Mouse (Mus musculus) midbrain, embryonic 14.5 days (tissue): ENCODE results near the gene Acoxl. TPM values are rescaled to one million over a fixed set of nuclear protein-coding genes. Genes with fewer than 3 reads are reported as not detected.

Experiments used
- ATAC-seq: fragments of 200-750 bp; cut with Nextera tagmentation; 2 replicates; pipeline ENCODE4 v1.8.0; 2017; ENCODE audit warnings: moderate number of reproducible peaks, moderate library complexity; ENCODE audit not compliant: low FRiP score, low TSS enrichment
- DNase-seq: peaks from one replicate; pipeline ENCODE4 v3.0.0-alpha.2; 2015
- H3K27ac ChIP-seq: fragments of 300-500 bp; sonication (generic); replicated peaks from 2 replicates; pipeline ENCODE4 v1.5.1; 2014; ENCODE audit warnings: mild to moderate bottlenecking, low read depth, low read length, moderate library complexity
- H3K27me3 ChIP-seq: fragments of 300-500 bp; sonication (generic); 2 replicates; pipeline ENCODE4 v1.6.1; 2014; ENCODE audit warnings: low read length, control low read depth, mixed read lengths; ENCODE audit not compliant: control insufficient read depth, insufficient read depth
- H3K36me3 ChIP-seq: fragments of 300-500 bp; sonication (generic); 2 replicates; pipeline ENCODE4 v1.6.1; 2014; ENCODE audit warnings: low read length, control low read depth; ENCODE audit not compliant: control insufficient read depth, insufficient read depth
- H3K4me1 ChIP-seq: fragments of 300-500 bp; sonication (generic); 2 replicates; pipeline ENCODE4 v1.6.1; 2014; ENCODE audit warnings: mild to moderate bottlenecking, antibody characterized with exemption, low read length, control low read depth; ENCODE audit not compliant: control insufficient read depth, insufficient read depth
- H3K4me2 ChIP-seq: fragments of 300-500 bp; sonication (generic); 2 replicates; pipeline ENCODE4 v1.6.1; 2014; ENCODE audit warnings: mild to moderate bottlenecking, low read length, moderate library complexity
- H3K4me3 ChIP-seq: fragments of 300-500 bp; sonication (generic); replicated peaks from 2 replicates; pipeline ENCODE4 v1.5.1; 2014; ENCODE audit warnings: low read depth, low read length
- H3K9ac ChIP-seq: fragments of 300-500 bp; sonication (generic); replicated peaks from 2 replicates; pipeline ENCODE4 v1.6.1; 2014; ENCODE audit warnings: mild to moderate bottlenecking, low read length, moderate library complexity
- H3K9me3 ChIP-seq: fragments of 300-500 bp; sonication (generic); 2 replicates; pipeline ENCODE4 v1.6.1; 2016; ENCODE audit warnings: low read length, control low read depth, mixed read lengths; ENCODE audit not compliant: control insufficient read depth
- WGBS: fragments of 180-500 bp; shearing (Covaris S2); extraction: QIAGEN DNeasy Blood & Tissue Kit; methylation state at CpG from one replicate; pipeline ENCODE4 v1.1.7; 2014; 5-methylcytosine and 5-hydroxymethylcytosine counted together
- polyA plus RNA-seq: library from polyadenylated mRNA; unstranded; fragments of >200 nt; fragmentation: Nextera tagmentation; extraction: Ambion mirVana; gene quantifications from 2 replicates; pipeline ENCODE4 v1.2.1, GENCODE M21; 2014

The Acoxl gene
- polyA plus RNA-seq, 1 experiment from 2014 or later: 0.24 TPM

DNA sequence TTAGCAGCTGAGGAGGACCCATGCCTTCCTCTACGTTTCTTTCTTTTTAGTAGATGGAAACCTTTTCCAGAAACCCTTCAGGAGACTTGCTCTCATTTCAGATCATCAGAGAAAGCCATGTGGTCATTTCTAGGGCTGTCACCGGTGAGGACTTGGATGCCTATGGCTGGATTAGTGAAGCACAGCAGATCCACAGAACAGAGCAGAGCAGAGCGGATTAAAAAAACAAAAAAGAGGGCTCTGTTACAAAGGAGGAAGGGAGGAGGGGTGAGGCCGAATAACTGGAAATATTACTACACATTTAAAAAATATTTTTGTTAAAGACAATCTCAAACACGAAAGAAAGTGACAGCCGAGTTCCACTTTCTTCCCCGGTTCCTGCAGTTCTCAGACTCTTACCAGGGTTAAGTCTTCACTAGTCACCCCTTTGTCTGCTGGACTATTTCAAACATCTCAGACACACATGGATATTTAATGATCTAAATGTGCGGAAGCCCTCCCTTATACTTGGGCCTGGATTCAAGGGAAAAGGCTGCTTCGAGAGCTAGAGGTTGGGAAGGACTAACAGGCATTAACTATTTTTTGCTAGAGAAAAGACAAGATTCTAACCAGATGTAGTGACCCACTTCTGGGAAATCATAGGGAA, 88.1 kb downstream of the Acoxl start:
- Histone ChIP-seq H3K27ac (no peak overlapping the region), H3K36me3 (no peaks in the 10 kb centered on the region), H3K9me3 (no peaks in the 10 kb centered on the region), H3K27me3 (no peaks in the 10 kb centered on the region), H3K4me2 (no peak overlapping the region), H3K4me1 (peaks cover 8% of the 10 kb centered on the region; the same call in 1 of the 2 replicates), H3K4me3 (no peak overlapping the region), H3K9ac (no peak overlapping the region)
- DNase-seq (peak; percentile 24), ATAC-seq (no peak)
- 52% methylated on average over 9 of the region's 9 CpGs for WGBS

DNA sequence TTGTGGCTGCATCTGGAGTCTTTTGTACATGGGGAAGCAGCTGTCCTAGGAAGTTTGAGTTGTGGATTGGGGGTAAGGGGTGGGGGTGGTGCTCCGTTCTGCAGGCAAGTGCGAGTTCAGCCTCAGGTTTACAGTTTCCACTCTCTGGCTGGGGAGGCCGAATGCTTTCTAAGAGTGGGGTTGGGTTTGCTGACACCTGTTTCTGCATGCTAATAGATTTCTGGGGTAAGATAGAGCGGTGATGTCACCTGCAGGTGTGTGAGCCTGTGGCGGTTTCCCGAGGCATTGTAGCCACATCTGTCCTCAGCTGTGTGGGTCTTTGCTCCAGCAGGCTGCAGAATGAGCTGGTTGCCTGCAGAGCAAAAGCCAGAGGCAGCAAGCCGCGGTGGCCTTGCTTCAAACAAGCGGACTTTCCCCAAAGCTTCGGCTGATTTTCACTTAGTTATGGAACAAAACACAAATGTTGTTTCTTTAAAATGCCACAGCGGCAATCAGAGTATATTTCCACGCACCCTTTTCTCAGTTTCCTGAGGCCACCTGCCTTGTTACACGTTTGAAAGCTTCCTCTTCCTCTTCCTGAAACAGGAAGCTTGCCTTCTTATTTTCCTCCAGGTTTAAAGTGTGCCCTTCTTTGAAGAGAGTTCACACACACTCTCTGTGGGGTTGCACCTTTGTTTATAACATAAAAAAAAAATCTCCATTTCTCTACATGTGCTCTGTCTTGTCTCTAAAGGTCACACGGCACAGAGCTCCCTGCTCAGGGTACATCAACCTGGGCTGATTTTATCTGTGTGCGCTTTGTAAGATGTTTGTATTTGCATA, 89.0 kb downstream of the Acoxl start:
- Histone ChIP-seq H3K27me3 (no peaks in the 10 kb centered on the region), H3K4me3 (no peak overlapping the region), H3K4me1 (peaks cover 8% of the 10 kb centered on the region; the same call in 1 of the 2 replicates), H3K9me3 (no peaks in the 10 kb centered on the region), H3K36me3 (no peaks in the 10 kb centered on the region), H3K9ac (no peak overlapping the region), H3K27ac (no peak overlapping the region), H3K4me2 (no peak overlapping the region)
- ATAC-seq (no peak), DNase-seq (peak; percentile 16)
- 31% methylated on average over 15 of the region's 15 CpGs for WGBS

DNA sequence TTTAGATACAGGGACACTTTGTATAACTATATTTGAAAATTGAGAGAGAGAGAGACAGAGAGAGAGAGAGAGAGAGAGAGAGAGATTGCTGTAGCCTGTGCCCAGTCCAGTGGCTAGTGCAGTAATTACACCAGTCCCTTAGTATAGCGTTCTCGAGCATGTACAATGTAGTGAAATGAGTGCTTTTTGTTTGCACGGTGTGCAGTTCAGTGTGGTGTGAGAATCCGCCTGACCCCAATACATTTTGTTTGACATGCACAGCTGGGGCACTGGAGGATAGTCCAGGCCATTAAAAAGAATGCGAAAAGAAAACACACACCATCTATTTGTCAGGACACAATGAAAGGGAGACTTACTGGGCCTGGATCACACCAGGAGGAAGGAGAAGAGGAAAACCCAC, 89.6 kb downstream of the Acoxl start:
- H3K4me2 ChIP-seq: no peak overlapping the region
- H3K27ac ChIP-seq: no peak overlapping the region
- 24% methylated on average over 5 of the region's 5 CpGs for WGBS
- H3K4me1 ChIP-seq: peaks cover 8% of the 10 kb centered on the region; the same call in 1 of the 2 replicates
- H3K9me3 ChIP-seq: no peaks in the 10 kb centered on the region
- no peak for DNase-seq
- ATAC-seq: no peak
- H3K4me3 ChIP-seq: no peak overlapping the region
- H3K9ac ChIP-seq: no peak overlapping the region
- no peaks in the 10 kb centered on the region for H3K36me3 ChIP-seq
- H3K27me3 ChIP-seq: no peaks in the 10 kb centered on the region

DNA sequence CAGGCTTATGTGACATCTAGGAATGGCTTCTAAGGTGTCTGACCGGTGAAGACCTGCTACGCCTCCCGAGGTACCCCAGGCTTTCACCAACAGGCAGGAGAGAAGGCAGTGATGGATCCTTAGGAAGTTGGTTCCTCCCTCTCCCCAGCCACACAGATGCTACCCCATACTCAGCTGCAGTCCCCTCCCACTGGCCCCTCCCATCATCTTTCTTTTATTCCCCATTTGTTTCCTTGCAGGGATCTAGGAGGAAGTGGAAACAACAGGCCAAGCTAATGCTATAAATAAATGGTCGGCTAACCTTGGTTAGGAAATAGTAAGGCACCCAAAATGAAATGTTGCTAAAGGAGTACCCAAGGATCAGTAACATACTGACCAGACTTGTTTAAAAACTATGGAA, 90.2 kb downstream of the Acoxl start:
- Histone ChIP-seq H3K9ac (no peak overlapping the region), H3K27me3 (no peaks in the 10 kb centered on the region), H3K27ac (no peak overlapping the region), H3K9me3 (no peaks in the 10 kb centered on the region), H3K4me1 (peaks cover 8% of the 10 kb centered on the region; the same call in 1 of the 2 replicates), H3K4me3 (no peak overlapping the region), H3K4me2 (no peak overlapping the region), H3K36me3 (no peaks in the 10 kb centered on the region)
- no peak for DNase-seq
- ATAC-seq: no peak
- 57% methylated on average over 4 of the region's 4 CpGs for WGBS

DNA sequence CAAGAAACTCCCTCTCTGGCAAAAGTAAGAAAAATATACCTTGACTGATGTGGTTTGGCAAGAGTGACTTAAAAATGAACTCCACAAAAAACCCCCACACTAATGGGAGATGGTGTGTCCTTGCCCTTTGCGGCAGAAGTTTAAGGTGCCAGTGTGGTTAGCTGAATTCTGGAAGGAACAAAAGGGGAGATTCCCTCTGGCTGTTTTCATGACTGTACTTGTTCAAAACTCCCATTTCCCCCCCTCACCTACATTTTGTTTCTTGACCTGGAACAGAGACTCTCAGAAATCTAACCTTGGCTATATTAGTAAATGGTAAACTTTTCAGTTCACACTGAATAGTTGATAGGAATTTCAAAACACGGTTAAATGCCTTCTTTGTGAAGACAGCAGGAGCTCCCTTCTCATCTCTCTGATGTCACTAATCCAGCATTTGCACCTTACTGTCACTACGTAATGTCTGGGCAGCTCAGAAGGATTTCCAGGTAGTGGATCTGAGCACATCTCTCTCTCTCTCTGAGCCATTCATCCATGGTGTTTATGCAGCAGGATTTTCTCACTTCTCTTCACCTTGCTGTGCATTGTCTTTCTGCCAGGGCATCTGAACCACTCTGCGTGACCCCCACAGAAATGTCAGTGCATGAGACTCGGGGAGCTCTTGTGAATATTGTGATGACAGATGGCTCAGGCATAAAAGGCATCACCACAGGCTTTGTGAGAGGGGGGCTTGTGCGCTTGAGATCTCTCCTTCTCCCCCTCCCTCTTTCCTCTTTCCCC, 91.5 kb downstream of the Acoxl start:
- ATAC-seq: no peak
- Histone ChIP-seq H3K9ac (no peak overlapping the region), H3K4me1 (peaks cover 8% of the 10 kb centered on the region; the same call in 1 of the 2 replicates), H3K27me3 (no peaks in the 10 kb centered on the region), H3K9me3 (no peaks in the 10 kb centered on the region), H3K27ac (no peak overlapping the region), H3K4me3 (no peak overlapping the region), H3K4me2 (no peak overlapping the region), H3K36me3 (no peaks in the 10 kb centered on the region)
- DNase-seq: no peak
- WGBS: 50% methylated on average over 6 of the region's 6 CpGs

DNA sequence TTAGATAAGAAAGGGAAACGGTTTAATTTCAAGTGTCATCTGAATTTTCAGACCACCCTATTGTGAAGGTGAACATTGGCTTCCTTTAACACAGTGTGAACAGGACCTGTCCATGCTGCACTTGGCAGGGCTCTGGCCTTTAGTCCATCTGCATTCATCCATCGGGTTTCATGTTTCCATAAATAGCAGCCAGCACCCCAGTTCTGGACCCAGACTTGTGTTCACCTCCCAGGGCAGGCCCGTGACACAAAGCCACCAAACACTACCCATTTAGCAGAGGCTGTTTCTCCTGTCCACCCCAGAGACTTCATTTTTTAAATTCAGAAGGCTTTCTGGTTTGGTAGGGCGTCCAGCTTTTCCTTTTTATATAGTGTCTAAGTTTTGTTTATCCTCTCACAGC, 92.9 kb downstream of the Acoxl start:
- 85% methylated on average over 4 of the region's 4 CpGs for WGBS

DNA sequence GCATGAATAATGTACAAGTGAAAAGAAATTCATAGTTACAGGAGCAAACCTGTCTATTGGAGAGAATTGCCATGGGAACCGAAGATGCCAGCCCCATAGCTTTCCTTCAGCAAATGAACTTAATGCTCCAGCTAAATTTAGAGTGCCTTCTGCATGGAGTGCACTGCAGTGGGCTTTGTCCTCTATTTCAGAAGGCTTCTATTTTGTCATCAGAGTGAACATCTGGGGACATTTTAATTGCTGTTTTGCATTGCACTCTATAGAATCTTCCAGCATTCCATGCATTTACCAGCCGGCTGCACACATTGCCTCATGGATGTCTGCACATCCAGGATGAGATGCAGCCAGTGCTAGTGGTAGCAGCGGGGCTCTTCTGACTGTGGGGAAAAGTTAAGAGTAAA, 94.9 kb downstream of the Acoxl start:
- H3K27ac ChIP-seq: no peak overlapping the region
- H3K9ac ChIP-seq: no peak overlapping the region
- no peak for DNase-seq
- no peaks in the 10 kb centered on the region for H3K36me3 ChIP-seq
- peaks cover 2% of the 10 kb centered on the region; the same call in 1 of the 2 replicates for H3K4me1 ChIP-seq
- 80% methylated on average over 3 of the region's 3 CpGs for WGBS
- no peak overlapping the region for H3K4me3 ChIP-seq
- H3K9me3 ChIP-seq: 0 out of 2 replicates have a peak, but pooled peaks cover 2% of the 10 kb centered on the region
- ATAC-seq: no peak
- H3K27me3 ChIP-seq: no peaks in the 10 kb centered on the region
- no peak overlapping the region for H3K4me2 ChIP-seq

More for the DNA sequence above, 92.9 kb downstream of the Acoxl start:
- Histone ChIP-seq H3K27me3 (no peaks in the 10 kb centered on the region), H3K9me3 (no peaks in the 10 kb centered on the region), H3K4me1 (peaks cover 4% of the 10 kb centered on the region; the same call in 1 of the 2 replicates), H3K36me3 (no peaks in the 10 kb centered on the region), H3K4me3 (no peak overlapping the region), H3K9ac (no peak overlapping the region), H3K27ac (no peak overlapping the region), H3K4me2 (no peak overlapping the region)
- no peak for ATAC-seq
- DNase-seq: no peak

DNA sequence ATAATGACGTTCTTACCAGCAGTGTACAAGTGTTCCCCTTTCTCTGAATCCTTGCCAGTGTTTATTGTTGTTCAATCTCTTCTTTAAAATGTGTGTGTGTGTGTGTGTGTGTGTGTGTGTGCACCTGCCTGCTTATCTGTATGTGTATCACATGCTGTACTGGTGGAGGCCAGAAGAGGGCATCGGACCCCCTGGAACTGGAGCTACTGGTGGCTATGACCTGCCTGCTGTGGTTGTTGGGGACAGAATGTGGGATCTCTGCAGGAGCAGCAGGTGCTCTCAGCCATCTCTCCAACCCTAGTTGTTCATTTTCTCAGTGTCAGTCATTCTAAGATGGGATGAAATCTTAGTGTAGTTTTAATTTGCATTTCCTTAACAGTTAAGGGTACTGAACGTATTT, 98.4 kb downstream of the Acoxl start:
- Histone ChIP-seq H3K27me3 (no peaks in the 10 kb centered on the region), H3K9me3 (0 out of 2 replicates have a peak, but pooled peaks cover 2% of the 10 kb centered on the region), H3K27ac (no peak overlapping the region), H3K36me3 (no peaks in the 10 kb centered on the region), H3K4me2 (no peak overlapping the region), H3K9ac (no peak overlapping the region), H3K4me1 (no peaks in the 10 kb centered on the region), H3K4me3 (no peak overlapping the region)
- DNase-seq (no peak), ATAC-seq (no peak)
- WGBS: 94% methylated on average over 3 of the region's 3 CpGs
